Mouse (Mus musculus) cerebellum, adult 11 months (tissue): ENCODE measurements around the gene Ehd2.

ENCODE experiments used
- DNase-seq: peaks from one replicate; pipeline ENCODE4 v3.0.0; 2022

Ehd2 gene

DNA sequence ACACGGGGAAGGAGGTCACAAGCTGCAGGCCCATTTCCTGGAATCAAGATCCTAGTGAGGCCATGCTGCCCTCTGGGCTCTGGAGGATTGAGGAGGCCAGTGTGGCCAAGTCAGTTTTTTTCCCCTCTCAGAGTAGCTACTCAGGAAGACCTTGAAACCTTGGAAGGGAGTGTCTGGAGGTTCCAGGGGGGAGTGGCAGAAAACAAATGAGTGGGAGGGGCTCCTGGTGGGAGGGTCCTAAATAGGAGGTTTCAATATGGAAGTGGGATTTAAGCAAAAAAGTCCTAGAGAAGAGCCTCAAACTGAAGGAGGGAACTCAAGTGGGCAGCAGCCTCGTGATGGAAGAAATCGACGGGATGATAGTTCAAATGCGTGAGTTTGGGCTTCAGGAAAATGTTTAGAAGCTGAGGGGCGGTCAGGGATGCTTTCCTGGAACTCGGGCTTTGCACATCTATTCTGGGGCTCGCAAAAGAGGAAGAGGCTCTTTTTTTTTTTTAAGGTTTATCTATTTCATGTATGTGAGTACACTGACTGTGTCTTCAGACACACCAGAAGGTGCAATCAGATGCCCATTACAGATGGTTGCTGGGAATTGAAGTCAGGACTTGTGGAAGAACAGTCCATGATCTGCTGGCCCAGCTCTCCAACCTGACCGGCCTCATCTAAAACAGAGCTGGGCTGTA lies 65.9 kb downstream of the Ehd2 start:
- no peak for DNase-seq
